Mouse (Mus musculus) midbrain, embryonic 10.5 days (tissue): ENCODE data around the gene Pltp. TPM values are rescaled to one million over a fixed set of nuclear protein-coding genes. Genes with fewer than 3 reads are reported as not detected.

Experiments used
- DNase-seq: peaks from one replicate; pipeline ENCODE4 v3.0.0-alpha.2; 2017; ENCODE audit warnings: low spot score
- H3K27ac ChIP-seq: fragments of 300-500 bp; sonication (generic); replicated peaks from 2 replicates; pipeline ENCODE4 v1.5.1; 2016; ENCODE audit warnings: mild to moderate bottlenecking
- H3K27me3 ChIP-seq: fragments of 300-500 bp; sonication (generic); 2 replicates; pipeline ENCODE4 v1.6.1; 2016; ENCODE audit warnings: low read depth, mild to moderate bottlenecking; ENCODE audit not compliant: poor library complexity, severe bottlenecking
- H3K36me3 ChIP-seq: fragments of 300-500 bp; sonication (generic); 2 replicates; pipeline ENCODE4 v1.6.1; 2016; ENCODE audit warnings: mild to moderate bottlenecking, moderate library complexity
- H3K4me1 ChIP-seq: fragments of 300-500 bp; sonication (generic); 2 replicates; pipeline ENCODE4 v1.6.1; 2016
- H3K4me3 ChIP-seq: fragments of 300-500 bp; sonication (generic); 2 replicates; pipeline ENCODE4 v1.5.1; 2016; ENCODE audit warnings: mild to moderate bottlenecking, moderate library complexity
- H3K9me3 ChIP-seq: fragments of 300-500 bp; sonication (generic); replicated peaks from 2 replicates; pipeline ENCODE4 v1.6.1; 2016; ENCODE audit warnings: mild to moderate bottlenecking
- WGBS: fragments of 180-500 bp; shearing (Covaris S2); methylation state at CpG from one replicate; pipeline ENCODE4 v1.1.7; 2016; 5-methylcytosine and 5-hydroxymethylcytosine counted together
- polyA plus RNA-seq: library from polyadenylated mRNA; unstranded; fragments of >200 nt; fragmentation: Nextera tagmentation; extraction: Ambion mirVana; gene quantifications from 2 replicates; pipeline ENCODE4 v1.2.1, GENCODE M21; 2016

Gene Pltp
- 67.9 and 86.2 TPM in 2 replicates for polyA plus RNA-seq

- WGBS: under 1% methylated on average over 47 of the region's 47 CpGs
- Histone ChIP-seq H3K27ac (peak within 1 kb of the TSS; percentile 85), H3K27me3 (peaks cover 51% of the 10 kb centered on the region), H3K9me3 (no peaks in the 10 kb centered on the region), H3K4me3 (peak within 1 kb of the TSS; percentile 75), H3K4me1 (peaks cover 51% of the 10 kb centered on the region), H3K36me3 (peaks cover 24% of the 10 kb centered on the region)
- DNase-seq: peak; percentile 88
Measured at GRCm38 (mm10) chr2:164857101-164857821, at the start of gene Pltp. Gene Pltp, minus strand, starts transcription at chr2:164857711.

- no peak for DNase-seq
- H3K4me1 ChIP-seq: peaks cover 26% of the 10 kb centered on the region
- 99% methylated on average over 4 of the region's 4 CpGs for WGBS
- peaks cover 11% of the 10 kb centered on the region for H3K9me3 ChIP-seq
- H3K36me3 ChIP-seq: peaks cover 86% of the 10 kb centered on the region
- H3K27me3 ChIP-seq: no peaks in the 10 kb centered on the region
- H3K4me3 ChIP-seq: no peak overlapping the region
- no peak overlapping the region for H3K27ac ChIP-seq
Measured at GRCm38 (mm10) chr2:164906071-164906470, 48.6 kb upstream of the Pltp start.

GRCm38 (mm10) chr2:164903496-164903895 lies 46.0 kb upstream of the Pltp start:
- Histone ChIP-seq H3K36me3 (peaks cover 100% of the 10 kb centered on the region), H3K27ac (no peak overlapping the region), H3K4me1 (peaks cover 8% of the 10 kb centered on the region; the same call in 1 of the 2 replicates), H3K9me3 (peaks cover 11% of the 10 kb centered on the region), H3K4me3 (no peak overlapping the region), H3K27me3 (no peaks in the 10 kb centered on the region)
- 80% methylated on average over 1 of the region's 1 CpGs for WGBS
- DNase-seq: no peak

- DNase-seq: no peak
- H3K27ac ChIP-seq: no peak overlapping the region
- peaks cover 8% of the 10 kb centered on the region; the same call in 1 of the 2 replicates for H3K4me1 ChIP-seq
- H3K36me3 ChIP-seq: peaks cover 100% of the 10 kb centered on the region
- peaks cover 8% of the 10 kb centered on the region for H3K9me3 ChIP-seq
- H3K4me3 ChIP-seq: no peak overlapping the region
- H3K27me3 ChIP-seq: no peaks in the 10 kb centered on the region
- 91% methylated on average over 13 of the region's 13 CpGs for WGBS
Measured at GRCm38 (mm10) chr2:164901380-164901779, 43.9 kb upstream of the Pltp start.

GRCm38 (mm10) chr2:164899723-164900459 lies 42.4 kb upstream of the Pltp start:
- peaks cover 100% of the 10 kb centered on the region for H3K36me3 ChIP-seq
- 95% methylated on average over 16 of the region's 16 CpGs for whole genome bisulfite sequencing
- no peaks in the 10 kb centered on the region; the same call in 1 of the 2 replicates for H3K9me3 ChIP-seq
- DNase-seq: no peak
- no peaks in the 10 kb centered on the region for H3K27me3 ChIP-seq
- no peak overlapping the region for H3K4me3 ChIP-seq
- H3K27ac ChIP-seq: no peak overlapping the region
- peaks cover 8% of the 10 kb centered on the region; the same call in 1 of the 2 replicates for H3K4me1 ChIP-seq

- no peaks in the 10 kb centered on the region; the same call in 1 of the 2 replicates for H3K9me3 ChIP-seq
- no peak for DNase-seq
- 93% methylated on average over 15 of the region's 15 CpGs for WGBS
- peaks cover 8% of the 10 kb centered on the region; the same call in 1 of the 2 replicates for H3K4me1 ChIP-seq
- H3K27me3 ChIP-seq: no peaks in the 10 kb centered on the region
- no peak overlapping the region for H3K27ac ChIP-seq
- no peak overlapping the region for H3K4me3 ChIP-seq
- peaks cover 100% of the 10 kb centered on the region for H3K36me3 ChIP-seq
Measured at GRCm38 (mm10) chr2:164899034-164899433, 41.5 kb upstream of the Pltp start.

GRCm38 (mm10) chr2:164898008-164898407 lies 40.5 kb upstream of the Pltp start:
- peaks cover 100% of the 10 kb centered on the region for H3K36me3 ChIP-seq
- 92% methylated on average over 7 of the region's 7 CpGs for WGBS
- no peak overlapping the region for H3K4me3 ChIP-seq
- H3K27ac ChIP-seq: no peak overlapping the region
- H3K9me3 ChIP-seq: no peaks in the 10 kb centered on the region; the same call in 1 of the 2 replicates
- H3K27me3 ChIP-seq: no peaks in the 10 kb centered on the region
- H3K4me1 ChIP-seq: peaks cover 7% of the 10 kb centered on the region; the same call in 1 of the 2 replicates
- DNase-seq: no peak

GRCm38 (mm10) chr2:164895885-164896284 lies 38.4 kb upstream of the Pltp start:
- H3K4me1 ChIP-seq: no peaks in the 10 kb centered on the region
- DNase-seq: no peak
- WGBS: 97% methylated on average over 6 of the region's 6 CpGs
- H3K27ac ChIP-seq: no peak overlapping the region
- H3K4me3 ChIP-seq: no peak overlapping the region
- peaks cover 100% of the 10 kb centered on the region for H3K36me3 ChIP-seq
- no peaks in the 10 kb centered on the region for H3K27me3 ChIP-seq
- H3K9me3 ChIP-seq: no peaks in the 10 kb centered on the region; the same call in 1 of the 2 replicates

GRCm38 (mm10) chr2:164894644-164895043 lies 37.1 kb upstream of the Pltp start:
- WGBS: 83% methylated on average over 1 of the region's 1 CpGs
- Histone ChIP-seq H3K4me3 (no peak overlapping the region), H3K27ac (no peak overlapping the region), H3K27me3 (no peaks in the 10 kb centered on the region), H3K9me3 (no peaks in the 10 kb centered on the region; the same call in 1 of the 2 replicates), H3K4me1 (no peaks in the 10 kb centered on the region), H3K36me3 (peaks cover 100% of the 10 kb centered on the region)
- DNase-seq: no peak

- no peak for DNase-seq
- Histone ChIP-seq H3K27ac (no peak overlapping the region), H3K36me3 (peaks cover 100% of the 10 kb centered on the region), H3K4me1 (no peaks in the 10 kb centered on the region), H3K9me3 (no peaks in the 10 kb centered on the region; the same call in 1 of the 2 replicates), H3K4me3 (no peak overlapping the region), H3K27me3 (no peaks in the 10 kb centered on the region)
- 74% methylated on average over 5 of the region's 5 CpGs for whole genome bisulfite sequencing
Measured at GRCm38 (mm10) chr2:164894048-164894447, 36.5 kb upstream of the Pltp start.

- no peak for DNase-seq
- H3K4me3 ChIP-seq: no peak overlapping the region
- WGBS: 93% methylated on average over 6 of the region's 6 CpGs
- H3K36me3 ChIP-seq: peaks cover 100% of the 10 kb centered on the region
- H3K9me3 ChIP-seq: no peaks in the 10 kb centered on the region; the same call in 1 of the 2 replicates
- H3K4me1 ChIP-seq: no peaks in the 10 kb centered on the region
- no peaks in the 10 kb centered on the region for H3K27me3 ChIP-seq
- no peak overlapping the region for H3K27ac ChIP-seq
Measured at GRCm38 (mm10) chr2:164892696-164893216, 35.2 kb upstream of the Pltp start.

GRCm38 (mm10) chr2:164891908-164892695 lies 34.6 kb upstream of the Pltp start:
- H3K27ac ChIP-seq: no peak overlapping the region
- H3K9me3 ChIP-seq: no peaks in the 10 kb centered on the region; the same call in 1 of the 2 replicates
- H3K27me3 ChIP-seq: no peaks in the 10 kb centered on the region
- DNase-seq: no peak
- H3K4me3 ChIP-seq: no peak overlapping the region
- WGBS: 93% methylated on average over 15 of the region's 15 CpGs
- H3K4me1 ChIP-seq: no peaks in the 10 kb centered on the region
- peaks cover 100% of the 10 kb centered on the region for H3K36me3 ChIP-seq
